Mouse (Mus musculus) neural tube, embryonic 14.5 days (tissue): ENCODE data around the gene Tex11. TPM values are rescaled to one million over a fixed set of nuclear protein-coding genes. Genes with fewer than 3 reads are reported as not detected.

Experiments
- ATAC-seq: fragments of 200-750 bp; cut with Nextera tagmentation; 2 replicates; pipeline ENCODE4 v1.8.0; 2017; ENCODE audit warnings: low read depth, mild to moderate bottlenecking, moderate TSS enrichment, moderate library complexity
- H3K27ac ChIP-seq: fragments of 300-500 bp; sonication (generic); 2 replicates; pipeline ENCODE4 v1.5.1; 2014; ENCODE audit warnings: low read depth, mild to moderate bottlenecking, control low read depth, low read length, moderate library complexity, mixed read lengths
- H3K27me3 ChIP-seq: fragments of 300-500 bp; sonication (generic); 2 replicates; pipeline ENCODE4 v1.6.1; 2014; ENCODE audit warnings: low read length; ENCODE audit not compliant: control insufficient read depth, insufficient read depth
- H3K36me3 ChIP-seq: fragments of 300-500 bp; sonication (generic); 2 replicates; pipeline ENCODE4 v1.6.1; 2014; ENCODE audit warnings: low read length, mixed read lengths; ENCODE audit not compliant: control insufficient read depth, insufficient read depth
- H3K4me1 ChIP-seq: fragments of 300-500 bp; sonication (generic); 2 replicates; pipeline ENCODE4 v1.6.1; 2014; ENCODE audit warnings: low read length; ENCODE audit not compliant: control insufficient read depth, insufficient read depth
- H3K4me2 ChIP-seq: fragments of 300-500 bp; sonication (generic); 2 replicates; pipeline ENCODE4 v1.6.1; 2014; ENCODE audit warnings: mild to moderate bottlenecking, low read depth, low read length, control low read depth
- H3K4me3 ChIP-seq: fragments of 300-500 bp; sonication (generic); 2 replicates; pipeline ENCODE4 v1.5.1; 2014; ENCODE audit warnings: low read depth, low read length, control low read depth, mixed read lengths
- H3K9ac ChIP-seq: fragments of 300-500 bp; sonication (generic); replicated peaks from 2 replicates; pipeline ENCODE4 v1.6.1; 2014; ENCODE audit warnings: low read depth, mild to moderate bottlenecking, control low read depth, low read length, mixed read lengths
- H3K9me3 ChIP-seq: fragments of 300-500 bp; sonication (generic); 2 replicates; pipeline ENCODE4 v1.6.1; 2016; ENCODE audit warnings: low read length; ENCODE audit not compliant: control insufficient read depth
- WGBS: fragments of 180-500 bp; shearing (Covaris S2); extraction: QIAGEN DNeasy Blood & Tissue Kit; methylation state at CpG from one replicate; pipeline ENCODE4 v1.1.7; 2014; 5-methylcytosine and 5-hydroxymethylcytosine counted together
- polyA plus RNA-seq: library from polyadenylated mRNA; unstranded; fragments of >200 nt; fragmentation: Nextera tagmentation; extraction: Ambion mirVana; gene quantifications from 2 replicates; pipeline ENCODE4 v1.2.1, GENCODE M21; 2014

Tex11 gene
- polyA plus RNA-seq, 1 experiment from 2014 or later, result not detected

- Histone ChIP-seq H3K9ac (no peak overlapping the region), H3K27me3 (no peaks in the 10 kb centered on the region), H3K4me3 (no peak overlapping the region), H3K36me3 (no peaks in the 10 kb centered on the region), H3K9me3 (no peaks in the 10 kb centered on the region), H3K4me1 (no peaks in the 10 kb centered on the region), H3K4me2 (no peak overlapping the region), H3K27ac (no peak overlapping the region)
- ATAC-seq, result no peak
- 93% methylated on average over 1 of the region's 1 CpGs for WGBS
Observed at GRCm38 (mm10) chrX:100825557-100825956, 233.9 kb downstream of the Tex11 start.

GRCm38 (mm10) chrX:100821149-100821548 lies 238.3 kb downstream of the Tex11 start:
- 46% methylated on average over 1 of the region's 1 CpGs for WGBS
- H3K27ac ChIP-seq, result no peak overlapping the region
- no peak overlapping the region for H3K4me2 ChIP-seq
- peaks cover 3% of the 10 kb centered on the region; the same call in 1 of the 2 replicates for H3K36me3 ChIP-seq
- ATAC-seq, result peak; percentile 39; the same call in 1 of the 2 replicates
- H3K9ac ChIP-seq, result no peak overlapping the region
- H3K4me1 ChIP-seq, result no peaks in the 10 kb centered on the region
- no peaks in the 10 kb centered on the region for H3K9me3 ChIP-seq
- no peaks in the 10 kb centered on the region for H3K27me3 ChIP-seq
- H3K4me3 ChIP-seq, result no peak overlapping the region

GRCm38 (mm10) chrX:100818681-100819080 lies 240.8 kb downstream of the Tex11 start:
- Histone ChIP-seq H3K9me3 (no peaks in the 10 kb centered on the region), H3K4me2 (no peak overlapping the region)
- 87% methylated on average over 9 of the region's 9 CpGs for WGBS

GRCm38 (mm10) chrX:100815766-100816165 lies 243.7 kb downstream of the Tex11 start:
- Histone ChIP-seq H3K9ac (no peak overlapping the region), H3K4me3 (no peak overlapping the region), H3K27ac (no peak overlapping the region), H3K4me2 (no peak overlapping the region), H3K9me3 (no peaks in the 10 kb centered on the region), H3K36me3 (peaks cover 7% of the 10 kb centered on the region; the same call in 1 of the 2 replicates), H3K4me1 (no peaks in the 10 kb centered on the region), H3K27me3 (no peaks in the 10 kb centered on the region)
- 65% methylated on average over 7 of the region's 7 CpGs for WGBS
- no peak for ATAC-seq

More at GRCm38 (mm10) chrX:100818681-100819080, 240.8 kb downstream of the Tex11 start:
- Histone ChIP-seq H3K4me3 (no peak overlapping the region), H3K27ac (no peak overlapping the region), H3K4me1 (no peaks in the 10 kb centered on the region), H3K27me3 (no peaks in the 10 kb centered on the region), H3K9ac (no peak overlapping the region), H3K36me3 (peaks cover 3% of the 10 kb centered on the region; the same call in 1 of the 2 replicates)
- ATAC-seq, result no peak

GRCm38 (mm10) chrX:100814139-100814538 lies 245.3 kb downstream of the Tex11 start:
- Histone ChIP-seq H3K9ac (no peak overlapping the region), H3K36me3 (peaks cover 11% of the 10 kb centered on the region; the same call in 1 of the 2 replicates), H3K9me3 (no peaks in the 10 kb centered on the region), H3K4me3 (no peak overlapping the region), H3K27ac (no peak overlapping the region), H3K4me2 (no peak overlapping the region), H3K27me3 (no peaks in the 10 kb centered on the region), H3K4me1 (no peaks in the 10 kb centered on the region)
- ATAC-seq, result no peak
- WGBS, result 95% methylated on average over 8 of the region's 8 CpGs

GRCm38 (mm10) chrX:100811129-100811528 lies 248.3 kb downstream of the Tex11 start:
- H3K9me3 ChIP-seq, result no peaks in the 10 kb centered on the region
- WGBS, result 84% methylated on average over 4 of the region's 4 CpGs
- H3K27ac ChIP-seq, result no peak overlapping the region
- no peak overlapping the region for H3K4me2 ChIP-seq
- no peak overlapping the region for H3K4me3 ChIP-seq
- H3K4me1 ChIP-seq, result no peaks in the 10 kb centered on the region
- no peak for ATAC-seq
- no peak overlapping the region for H3K9ac ChIP-seq
- H3K27me3 ChIP-seq, result no peaks in the 10 kb centered on the region
- H3K36me3 ChIP-seq, result 0 out of 2 replicates have a peak, but pooled peaks cover 10% of the 10 kb centered on the region

GRCm38 (mm10) chrX:100802034-100802433 lies 257.4 kb downstream of the Tex11 start:
- H3K36me3 ChIP-seq, result no peaks in the 10 kb centered on the region; the same call in 1 of the 2 replicates
- no peak for ATAC-seq
- no peaks in the 10 kb centered on the region for H3K27me3 ChIP-seq
- H3K4me2 ChIP-seq, result no peak overlapping the region
- WGBS, result 76% methylated on average over 6 of the region's 6 CpGs
- H3K9ac ChIP-seq, result no peak overlapping the region
- no peak overlapping the region for H3K4me3 ChIP-seq
- H3K9me3 ChIP-seq, result no peaks in the 10 kb centered on the region
- H3K27ac ChIP-seq, result no peak overlapping the region
- H3K4me1 ChIP-seq, result no peaks in the 10 kb centered on the region

GRCm38 (mm10) chrX:100800643-100801042 lies 258.8 kb downstream of the Tex11 start:
- no peaks in the 10 kb centered on the region; the same call in 1 of the 2 replicates for H3K36me3 ChIP-seq
- H3K9me3 ChIP-seq, result no peaks in the 10 kb centered on the region
- no peak overlapping the region for H3K4me3 ChIP-seq
- no peaks in the 10 kb centered on the region for H3K27me3 ChIP-seq
- no peaks in the 10 kb centered on the region for H3K4me1 ChIP-seq
- ATAC-seq, result no peak
- no peak overlapping the region for H3K4me2 ChIP-seq
- WGBS, result 40% methylated on average over 2 of the region's 2 CpGs
- no peak overlapping the region for H3K27ac ChIP-seq
- H3K9ac ChIP-seq, result no peak overlapping the region

- no peaks in the 10 kb centered on the region for H3K9me3 ChIP-seq
- H3K27me3 ChIP-seq, result no peaks in the 10 kb centered on the region
- H3K4me2 ChIP-seq, result no peak overlapping the region
- H3K9ac ChIP-seq, result no peak overlapping the region
- no peak; the same call in 1 of the 2 replicates for ATAC-seq
- no peak overlapping the region for H3K27ac ChIP-seq
- WGBS, result 63% methylated on average over 7 of the region's 7 CpGs
- H3K4me1 ChIP-seq, result no peaks in the 10 kb centered on the region
- H3K4me3 ChIP-seq, result no peak overlapping the region
- H3K36me3 ChIP-seq, result no peaks in the 10 kb centered on the region; the same call in 1 of the 2 replicates
Observed at GRCm38 (mm10) chrX:100797851-100798527, 261.5 kb downstream of the Tex11 start.
